Mouse (Mus musculus) olfactory bulb, adult 2 months (tissue): ENCODE data around the gene Mmp9. TPM values are rescaled to one million over a fixed set of nuclear protein-coding genes. Genes with fewer than 3 reads are reported as not detected.

Experiments
- H3K27ac ChIP-seq: fragments of 200-500 bp; 2 replicates; pipeline ENCODE4 v1.5.1; 2012; ENCODE audit warnings: low read depth, low read length; ENCODE audit not compliant: insufficient read depth
- H3K4me1 ChIP-seq: fragments of 200-500 bp; 2 replicates; pipeline ENCODE4 v1.6.1; 2012; ENCODE audit warnings: low read length; ENCODE audit not compliant: control insufficient read depth, insufficient read depth
- H3K4me3 ChIP-seq: fragments of 200-500 bp; 2 replicates; pipeline ENCODE4 v1.5.1; 2012; ENCODE audit warnings: mild to moderate bottlenecking, low read depth, low read length, moderate library complexity; ENCODE audit not compliant: insufficient read depth
- CTCF ChIP-seq: fragments of 200-500 bp; IDR thresholded peaks from 2 replicates; pipeline ENCODE4 v1.5.1; 2012; ENCODE audit warnings: low read depth, mild to moderate bottlenecking, low read length, moderate library complexity; ENCODE audit not compliant: insufficient read depth
- POLR2A ChIP-seq: fragments of 200-500 bp; IDR thresholded peaks from 2 replicates; pipeline ENCODE4 v1.6.1; 2012; ENCODE audit warnings: mild to moderate bottlenecking, low read depth, low read length, moderate library complexity; ENCODE audit not compliant: insufficient read depth
- WGBS: fragments of 180-500 bp; shearing (Covaris S2); methylation state at CpG from one replicate; pipeline ENCODE4 v1.1.7; 2018; 5-methylcytosine and 5-hydroxymethylcytosine counted together
- polyA plus RNA-seq: library from polyadenylated mRNA; stranded (reverse); fragments of >200 nt; gene quantifications from 2 replicates; pipeline ENCODE4 v1.2.4, GENCODE M21; 2012; ENCODE audit warnings: low replicate concordance; ENCODE audit not compliant: missing spikeins, insufficient read depth, insufficient read length

The Mmp9 gene
- polyA plus RNA-seq, 1 experiment = not detected

- peak within 1 kb of the TSS; percentile 100 for H3K27ac ChIP-seq
- peak within 1 kb of the TSS; percentile 71 for H3K4me3 ChIP-seq
- TF ChIP-seq POLR2A (peak; percentile 75), CTCF (0 out of 2 replicates have a peak, but pooled peaks have one; percentile 20)
- WGBS = under 1% methylated on average over 91 of the region's 91 CpGs
- peaks cover 21% of the 10 kb centered on the region for H3K4me1 ChIP-seq
Measured at GRCm38 (mm10) chr2:164911086-164912048, 29.2 kb upstream of the Mmp9 start, which contains the start of gene Zfp335. Zfp335 (minus strand) TSS chr2:164911757.

- WGBS = 5% methylated on average over 12 of the region's 12 CpGs
- H3K27ac ChIP-seq = peak overlapping the region; percentile 100
- TF ChIP-seq POLR2A = no peak
- no peak for TF ChIP-seq CTCF
- peak overlapping the region; percentile 71 for H3K4me3 ChIP-seq
- H3K4me1 ChIP-seq = peaks cover 21% of the 10 kb centered on the region
Measured at GRCm38 (mm10) chr2:164912151-164912550, 28.4 kb upstream of the Mmp9 start.

GRCm38 (mm10) chr2:164912749-164913427, 27.7 kb upstream of the Mmp9 start:
- 85% methylated on average over 9 of the region's 9 CpGs for WGBS

GRCm38 (mm10) chr2:164913428-164913786, 27.2 kb upstream of the Mmp9 start:
- Histone ChIP-seq H3K4me3 (no peak overlapping the region), H3K27ac (peak overlapping the region; percentile 24; the same call in 1 of the 2 replicates), H3K4me1 (peaks cover 21% of the 10 kb centered on the region)
- WGBS = 98% methylated on average over 2 of the region's 2 CpGs
- TF ChIP-seq POLR2A (no peak), CTCF (no peak)

More at GRCm38 (mm10) chr2:164912749-164913427, 27.7 kb upstream of the Mmp9 start:
- H3K4me3 ChIP-seq = no peak overlapping the region
- TF ChIP-seq CTCF (no peak), POLR2A (no peak)
- peaks cover 21% of the 10 kb centered on the region for H3K4me1 ChIP-seq
- H3K27ac ChIP-seq = peak overlapping the region; percentile 100

GRCm38 (mm10) chr2:164916820-164917219, 23.8 kb upstream of the Mmp9 start:
- H3K4me1 ChIP-seq = peaks cover 19% of the 10 kb centered on the region
- no peak overlapping the region for H3K27ac ChIP-seq
- TF ChIP-seq CTCF = no peak
- no peak for TF ChIP-seq POLR2A
- H3K4me3 ChIP-seq = no peak overlapping the region
- WGBS = 90% methylated on average over 5 of the region's 5 CpGs

GRCm38 (mm10) chr2:164917371-164917770, 23.2 kb upstream of the Mmp9 start:
- H3K4me1 ChIP-seq = peaks cover 15% of the 10 kb centered on the region
- 69% methylated on average over 10 of the region's 10 CpGs for WGBS
- no peak overlapping the region for H3K4me3 ChIP-seq
- no peak overlapping the region for H3K27ac ChIP-seq
- TF ChIP-seq POLR2A (no peak), CTCF (no peak)

- TF ChIP-seq CTCF (no peak), POLR2A (no peak)
- peaks cover 12% of the 10 kb centered on the region for H3K4me1 ChIP-seq
- 69% methylated on average over 5 of the region's 5 CpGs for whole genome bisulfite sequencing
- no peak overlapping the region for H3K4me3 ChIP-seq
- H3K27ac ChIP-seq = no peak overlapping the region
Measured at GRCm38 (mm10) chr2:164918325-164918724, 22.3 kb upstream of the Mmp9 start.

GRCm38 (mm10) chr2:164921984-164922383, 18.6 kb upstream of the Mmp9 start:
- 56% methylated on average over 7 of the region's 7 CpGs for WGBS
- H3K4me1 ChIP-seq = peaks cover 9% of the 10 kb centered on the region
- H3K27ac ChIP-seq = no peak overlapping the region
- TF ChIP-seq POLR2A (no peak), CTCF (no peak)
- H3K4me3 ChIP-seq = no peak overlapping the region

GRCm38 (mm10) chr2:164923291-164923690, 17.3 kb upstream of the Mmp9 start:
- WGBS = 66% methylated on average over 4 of the region's 4 CpGs
- TF ChIP-seq CTCF (no peak), POLR2A (no peak)
- no peak overlapping the region for H3K27ac ChIP-seq
- H3K4me1 ChIP-seq = peaks cover 9% of the 10 kb centered on the region
- H3K4me3 ChIP-seq = no peak overlapping the region
